Mouse (Mus musculus) bone marrow, adult 2 months (tissue): Measurements from ENCODE around the gene Rgma. TPM values are rescaled to one million over a fixed set of nuclear protein-coding genes. Genes with fewer than 3 reads are reported as not detected.

Experiments
- H3K27ac ChIP-seq: fragments of 200-500 bp; 2 replicates; pipeline ENCODE4 v1.5.1; 2012; ENCODE audit warnings: low read depth, mild to moderate bottlenecking, control low read depth, inconsistent platforms, low read length; ENCODE audit not compliant: control insufficient read depth, poor library complexity, insufficient read depth
- H3K4me1 ChIP-seq: fragments of 200-500 bp; 2 replicates; pipeline ENCODE4 v1.6.1; 2011; ENCODE audit warnings: low read length; ENCODE audit not compliant: control insufficient read depth, insufficient read depth
- H3K4me3 ChIP-seq: fragments of 200-500 bp; replicated peaks from 2 replicates; pipeline ENCODE3; 2011; ENCODE audit warnings: mild to moderate bottlenecking, low read depth, low read length, control low read depth; ENCODE audit not compliant: control insufficient read depth
- CTCF ChIP-seq: fragments of 200-500 bp; IDR thresholded peaks from 2 replicates; pipeline ENCODE4 v1.5.1; 2011; ENCODE audit warnings: low read length, control low read depth; ENCODE audit not compliant: control insufficient read depth, insufficient read depth
- POLR2A ChIP-seq: fragments of 200-500 bp; IDR thresholded peaks from 2 replicates; pipeline ENCODE4 v1.6.1; 2011; ENCODE audit warnings: low read depth, mild to moderate bottlenecking, control low read depth, low read length, borderline replicate concordance; ENCODE audit not compliant: control insufficient read depth
- WGBS: fragments of 180-500 bp; shearing (Covaris S2); methylation state at CpG from one replicate; pipeline ENCODE4 v1.1.7; 2018; 5-methylcytosine and 5-hydroxymethylcytosine counted together
- polyA plus RNA-seq: library from polyadenylated mRNA; stranded (reverse); fragments of >200 nt; gene quantifications from 2 replicates; pipeline ENCODE4 v1.2.4, GENCODE M21; 2011; ENCODE audit warnings: low replicate concordance; ENCODE audit not compliant: missing spikeins, insufficient read depth, insufficient read length

Rgma gene
- polyA plus RNA-seq, 1 experiment = 1.1 TPM

GRCm38 (mm10) chr7:73391518-73392321, 16.4 kb downstream of the Rgma start:
- H3K4me3 ChIP-seq = no peak overlapping the region
- TF ChIP-seq CTCF (no peak), POLR2A (no peak)
- 1% methylated on average over 39 of the region's 39 CpGs for WGBS

GRCm38 (mm10) chr7:73392359-73392758, 17.1 kb downstream of the Rgma start:
- no peak overlapping the region for H3K27ac ChIP-seq
- H3K4me1 ChIP-seq = no peaks in the 10 kb centered on the region
- no peak overlapping the region for H3K4me3 ChIP-seq
- WGBS = 5% methylated on average over 9 of the region's 9 CpGs
- no peak for TF ChIP-seq POLR2A
- TF ChIP-seq CTCF = no peak

More at GRCm38 (mm10) chr7:73391518-73392321, 16.4 kb downstream of the Rgma start:
- Histone ChIP-seq H3K27ac (no peak overlapping the region; the same call in 1 of the 2 replicates), H3K4me1 (no peaks in the 10 kb centered on the region)

DNA sequence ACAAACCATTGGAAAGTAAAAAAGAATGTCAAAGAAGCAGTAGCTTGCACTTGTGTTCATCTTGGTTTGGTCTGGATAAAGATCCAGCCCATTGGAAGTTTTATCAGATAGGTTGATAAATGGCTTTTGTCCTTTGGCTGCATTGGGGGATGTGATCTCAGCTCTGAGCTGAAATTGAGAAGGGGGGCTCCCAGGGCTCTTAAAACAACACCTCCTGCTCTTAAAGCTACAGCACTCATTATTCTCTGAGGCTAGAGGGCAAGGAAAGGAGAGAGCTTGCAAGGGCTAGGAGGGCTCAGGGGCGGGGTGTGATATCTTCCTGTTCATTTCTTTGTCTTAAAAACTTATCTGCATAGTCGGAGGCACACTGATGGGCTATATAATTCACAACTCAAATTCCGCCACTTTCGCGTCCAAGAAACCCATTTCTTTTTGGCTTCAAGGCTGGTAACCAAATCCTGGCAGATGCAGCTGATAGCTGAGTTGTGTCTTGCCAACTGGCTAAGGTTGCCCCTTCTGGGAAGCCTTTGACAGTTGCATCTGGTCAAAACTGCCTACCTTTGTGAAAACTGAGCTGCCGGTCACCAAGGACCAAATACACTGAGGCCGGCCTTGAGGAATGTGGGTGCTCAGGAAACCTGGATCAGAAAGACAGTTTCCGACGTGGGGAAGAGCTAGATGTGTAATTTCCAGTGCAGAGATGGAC, 18.2 kb downstream of the Rgma start:
- Histone ChIP-seq H3K4me3 (no peak overlapping the region), H3K27ac (no peak overlapping the region), H3K4me1 (no peaks in the 10 kb centered on the region)
- 71% methylated on average over 9 of the region's 9 CpGs for WGBS
- TF ChIP-seq CTCF (no peak), POLR2A (no peak)

DNA sequence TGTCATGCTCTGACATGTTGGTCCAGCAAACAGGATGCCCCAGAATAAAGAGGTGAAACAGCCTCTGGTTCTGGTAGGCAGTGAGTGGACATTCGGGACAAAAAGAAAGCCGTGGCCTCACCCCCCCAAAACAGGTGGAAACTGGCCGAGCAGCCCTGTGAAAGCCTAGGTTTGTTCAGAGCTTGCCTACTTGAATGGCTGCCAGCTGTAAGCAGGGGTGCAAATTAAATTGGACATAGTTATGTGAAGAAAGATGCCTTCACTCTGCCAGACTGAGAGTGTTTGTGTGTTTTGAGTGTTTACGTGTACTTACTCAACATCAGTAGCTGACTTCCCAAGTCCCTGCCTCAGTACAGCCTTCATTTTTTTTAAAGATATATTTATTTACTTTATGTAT, 18.7 kb downstream of the Rgma start:
- Histone ChIP-seq H3K4me1 (no peaks in the 10 kb centered on the region), H3K4me3 (no peak overlapping the region), H3K27ac (no peak overlapping the region)
- WGBS = 76% methylated on average over 4 of the region's 4 CpGs
- TF ChIP-seq CTCF (no peak), POLR2A (no peak)

GRCm38 (mm10) chr7:73398319-73398718, 23.0 kb downstream of the Rgma start:
- H3K4me3 ChIP-seq = no peak overlapping the region
- TF ChIP-seq CTCF (no peak), POLR2A (no peak)
- no peak overlapping the region for H3K27ac ChIP-seq
- H3K4me1 ChIP-seq = no peaks in the 10 kb centered on the region
- 11% methylated on average over 11 of the region's 11 CpGs for WGBS

DNA sequence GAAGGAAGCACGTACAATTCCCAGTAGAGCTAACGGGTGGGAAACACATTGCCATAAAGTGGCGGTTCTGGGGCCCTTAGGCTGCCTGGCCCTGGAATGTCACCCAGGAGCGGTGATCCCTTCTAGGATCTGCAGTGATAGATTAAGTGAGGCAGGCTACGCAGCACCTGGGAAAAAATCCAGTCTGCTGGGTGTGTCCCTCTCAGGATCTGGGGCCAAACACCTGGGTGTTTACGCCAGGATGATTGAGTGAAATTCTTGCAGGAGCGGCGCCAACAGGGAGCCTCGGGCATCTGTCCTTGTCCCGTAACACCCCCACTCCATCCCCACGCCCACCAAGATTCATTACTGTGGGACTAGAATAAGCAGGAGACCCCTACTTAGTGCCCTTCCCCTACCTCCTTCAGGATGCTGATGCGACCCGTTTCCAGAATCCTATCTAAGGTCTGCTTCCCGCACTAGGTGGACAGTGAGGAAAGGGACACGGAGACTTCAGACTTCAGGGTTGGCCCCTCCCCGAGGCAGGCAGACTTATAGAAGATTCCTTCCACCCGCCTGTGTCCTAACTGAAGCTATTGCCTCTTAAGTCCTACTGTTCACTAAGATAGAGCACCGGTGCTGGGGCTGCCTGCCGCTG, 23.6 kb downstream of the Rgma start:
- H3K4me3 ChIP-seq = no peak overlapping the region
- H3K4me1 ChIP-seq = no peaks in the 10 kb centered on the region
- H3K27ac ChIP-seq = no peak overlapping the region
- TF ChIP-seq POLR2A (no peak), CTCF (no peak)
- WGBS = 10% methylated on average over 19 of the region's 19 CpGs

DNA sequence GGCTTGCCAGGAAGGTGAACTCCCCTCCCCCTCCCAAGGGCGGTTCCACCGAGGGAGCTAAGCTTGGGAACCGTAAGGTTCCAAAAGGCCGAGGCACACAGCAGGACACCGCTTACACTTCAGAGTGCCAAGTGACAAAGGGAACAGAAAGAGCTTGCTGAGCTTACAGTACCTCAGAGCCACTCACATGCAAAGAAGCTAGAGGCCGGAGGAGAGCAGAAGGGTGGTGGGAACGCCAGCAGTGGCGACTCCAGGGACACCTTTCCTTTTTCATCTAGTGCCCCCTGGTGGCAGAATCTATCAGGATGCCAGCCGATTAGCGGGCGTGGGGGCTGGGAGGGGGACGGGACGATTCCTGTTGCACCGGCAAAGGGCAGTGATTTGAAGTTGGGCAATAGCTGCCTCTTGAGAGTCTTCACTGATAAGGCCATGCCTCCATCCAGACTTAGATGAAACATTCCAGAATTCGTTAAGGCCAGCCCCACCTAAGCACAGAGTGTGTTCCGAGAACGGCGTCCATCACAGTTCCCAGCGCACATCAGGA, 24.3 kb downstream of the Rgma start:
- H3K4me1 ChIP-seq = no peaks in the 10 kb centered on the region
- no peak for TF ChIP-seq POLR2A
- TF ChIP-seq CTCF = 0 out of 2 replicates have a peak, but pooled peaks have one; percentile 35
- WGBS = 4% methylated on average over 19 of the region's 19 CpGs
- H3K27ac ChIP-seq = no peak overlapping the region
- H3K4me3 ChIP-seq = no peak overlapping the region
